In the genomic region with DNA sequence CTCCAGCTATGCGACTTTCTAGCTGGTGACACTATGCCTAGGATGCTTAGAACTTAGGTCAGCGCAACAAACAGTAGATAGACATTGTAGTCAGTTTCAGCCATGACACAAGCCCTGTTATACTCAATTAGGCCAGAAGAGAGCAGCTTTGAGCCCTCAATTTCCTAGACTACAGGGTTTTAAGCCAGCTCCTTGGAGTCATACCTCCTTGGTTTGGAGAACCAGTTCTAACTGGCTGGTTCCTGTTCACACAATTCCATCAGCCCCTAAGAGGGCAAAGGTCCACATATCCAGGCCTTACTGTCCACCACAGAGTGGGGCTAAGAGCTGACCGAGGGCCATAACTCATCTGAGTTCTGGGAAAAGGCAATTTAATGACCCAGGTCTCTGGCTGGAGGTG, we compare ENCODE assay signal across 8 mouse cellular contexts. TPM values are rescaled to one million over a fixed set of nuclear protein-coding genes. Genes with fewer than 3 reads are reported as not detected.
DNase-seq lines count a peak whose midpoint lies in the region; ATAC-seq lines count a peak whose summit lies in the region.

No protein-coding gene starts in this region.

- peak; percentile 26; the same call in 1 of the 2 replicates for ATAC-seq in granulocyte monocyte progenitor cell, adult 5-6 weeks (replicated peaks; ENCODE audit: poor library complexity, severe bottlenecking)

- peak; percentile 69 for DNase-seq in gastrocnemius, adult 18-20 months (ENCODE audit: low spot score)
- no peak for DNase-seq in gastrocnemius, postnatal 4 days (ENCODE audit: low spot score in 2 of 2)
- peak; percentile 67 to 75 for DNase-seq in B cell, adult 2 months
- peak; percentile 39 for DNase-seq in c-Kit-negative CD71-positive TER-119-positive erythroid progenitor cells, embryonic 14.5 days (ENCODE audit: low read depth, low spot score)
- DNase-seq in kidney, postnatal 14 days = peak; percentile 90
- peak; percentile 87 for DNase-seq in lung, postnatal 25 days (ENCODE audit: low spot score)
- peak; percentile 66 to 77 for DNase-seq in spleen, postnatal 4 days (ENCODE audit: low spot score in 2 of 2)

RNA-seq across cellular contexts. Expression of a gene that starts 3.2 kb away (rescaled TPM):
- total RNA-seq in gastrocnemius, adult 18-20 months (2021) = 1 to 10 TPM in 1 of 2 experiments, under 1 TPM in 1; 0.87 to 1.1 TPM
- total RNA-seq in gastrocnemius, postnatal 4 days (2021) = 1 to 10 TPM; 2.8 to 2.9 TPM
- 37.2 and 40.4 TPM in 2 replicates for total RNA-seq in granulocyte monocyte progenitor cell, adult 5-6 weeks (2014; fragmentation: Nextera tagmentation)
- total RNA-seq in granulocyte monocyte progenitor cell, adult 5-6 weeks (2017) = 19.3 and 21.7 TPM in 2 replicates

RNA-seq across cellular contexts. Expression of a gene that starts 14.3 kb away (rescaled TPM):
- total RNA-seq in gastrocnemius, adult 18-20 months (2021) = under 1 TPM; 0.27 to 0.36 TPM
- total RNA-seq in gastrocnemius, postnatal 4 days (2021) = under 1 TPM; 0.49 to 0.98 TPM
- not detected in 2 replicates for total RNA-seq in granulocyte monocyte progenitor cell, adult 5-6 weeks (2014; fragmentation: Nextera tagmentation)
- total RNA-seq in granulocyte monocyte progenitor cell, adult 5-6 weeks (2017) = not detected in 2 replicates

Comparison
In these comparisons a context has a peak if more than half of its experiments do, and no peak if none do; other contexts are left out.
1. DNase-seq: peak in gastrocnemius, adult 18-20 months (single experiment), B cell, adult 2 months (2 of 2), c-Kit-negative CD71-positive TER-119-positive erythroid progenitor cells, embryonic 14.5 days (single experiment), kidney, postnatal 14 days (single experiment), lung, postnatal 25 days (single experiment) and spleen, postnatal 4 days (2 of 2); none in gastrocnemius, postnatal 4 days (0 of 2).
2. RNA of a gene that starts 3.2 kb away (total RNA-seq): 19.3 to 40.4 TPM in granulocyte monocyte progenitor cell, adult 5-6 weeks; 2.8 to 2.9 TPM in gastrocnemius, postnatal 4 days and 0.87 to 1.1 TPM in gastrocnemius, adult 18-20 months; every median in the first group is over 4 times any median in the second.